ENCODE assay signal across 8 mouse cellular contexts in the genomic region with DNA sequence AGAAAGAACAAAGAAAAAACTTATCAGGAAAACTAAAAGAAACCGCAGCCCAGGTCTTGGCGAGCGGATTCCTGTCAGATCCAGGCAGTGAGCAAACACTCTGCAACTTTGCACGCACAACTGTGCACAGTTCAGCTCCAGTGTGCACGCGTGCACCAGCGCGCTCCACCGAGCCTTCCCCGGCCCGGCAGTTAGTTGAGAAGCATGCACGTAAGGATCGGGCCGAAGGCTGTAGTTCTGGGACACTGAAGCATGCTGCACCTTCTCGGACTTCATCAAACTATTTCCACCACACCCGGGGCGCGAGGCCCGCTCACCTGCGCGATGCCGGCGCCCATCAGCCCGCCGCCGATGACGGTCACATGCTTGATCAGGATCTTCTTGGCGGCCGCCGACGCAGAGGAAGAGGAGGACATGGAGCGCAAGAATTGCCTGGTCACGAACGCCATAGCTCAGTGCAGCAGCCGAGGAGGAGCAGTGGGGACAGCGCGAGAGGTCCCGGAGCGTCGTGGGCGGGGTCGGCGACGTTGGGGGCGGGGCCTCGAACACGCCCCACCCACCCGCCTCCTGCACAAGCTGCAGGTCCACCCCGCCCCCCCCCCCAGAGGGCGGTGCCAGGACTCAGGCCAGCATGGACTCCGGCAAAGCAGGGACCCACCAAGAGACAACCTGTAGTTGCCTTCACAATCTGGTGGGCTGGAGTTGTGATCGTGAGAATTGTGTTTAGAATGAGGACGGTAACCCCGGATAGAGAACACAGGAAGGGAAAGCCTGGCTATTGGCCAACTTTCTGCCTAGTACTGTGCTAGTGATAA. TPM values are rescaled to one million over a fixed set of nuclear protein-coding genes. Genes with fewer than 3 reads are reported as not detected.
DNase-seq lines count a peak whose midpoint lies in the region; ATAC-seq and TF ChIP-seq lines count a peak whose summit lies in the region.

A gene (minus strand): TSS at position 543 of the 815 bp plus-strand sequence.

- H3K4me1 ChIP-seq in G1E (ENCODE audit: insufficient read depth, low read depth, low read length), result peaks cover 40% of the 10 kb centered on the region
- no peaks in the 10 kb centered on the region for H3K4me1 ChIP-seq in forebrain, postnatal 0 days (ENCODE audit: insufficient read depth)
- H3K4me1 ChIP-seq in lung, embryonic 15.5 days, result peaks cover 27% of the 10 kb centered on the region

- H3K4me3 ChIP-seq in G1E (ENCODE audit: low read depth, low read length), result peak within 1 kb of the TSS; percentile 91
- peak within 1 kb of the TSS; percentile 72 for H3K4me3 ChIP-seq in forebrain, postnatal 0 days (ENCODE audit: low read depth, low read length)
- peak within 1 kb of the TSS; percentile 90 for H3K4me3 ChIP-seq in lung, embryonic 15.5 days

- ATAC-seq in G1E (ENCODE audit: extremely low read depth, insufficient number of reproducible peaks, low FRiP score, poor library complexity, severe bottlenecking), result peak; percentile 63
- peak; percentile 91 for ATAC-seq in forebrain, postnatal 0 days
- peak; percentile 92 for ATAC-seq in lung, embryonic 15.5 days (ENCODE audit: borderline replicate concordance, extremely low read depth, low FRiP score, low TSS enrichment)

- no peaks in the 10 kb centered on the region for H3K9me3 ChIP-seq in G1E (replicated peaks)
- H3K9me3 ChIP-seq in forebrain, postnatal 0 days (ENCODE audit: low read length), result no peaks in the 10 kb centered on the region
- no peaks in the 10 kb centered on the region for H3K9me3 ChIP-seq in lung, embryonic 15.5 days

- H3K9ac ChIP-seq in forebrain, postnatal 0 days, result peak within 1 kb of the TSS; percentile 58
- peak within 1 kb of the TSS; percentile 75 for H3K9ac ChIP-seq in lung, embryonic 15.5 days

- no peak for TF ChIP-seq CTCF in G1E (IDR thresholded peaks at IDR 0.05; ENCODE audit: low read depth, low read length)
- TF ChIP-seq CTCF in forebrain, postnatal 0 days (IDR thresholded peaks at IDR 0.05; ENCODE audit: low read depth), result no peak

- H3K27me3 ChIP-seq in G1E (ENCODE audit: insufficient read depth, low read length), result no peaks in the 10 kb centered on the region
- H3K27me3 ChIP-seq in forebrain, postnatal 0 days (ENCODE audit: insufficient read depth, low read length), result no peaks in the 10 kb centered on the region
- no peaks in the 10 kb centered on the region for H3K27me3 ChIP-seq in lung, embryonic 15.5 days

- 1% methylated on average over 53 of the region's 54 CpGs for WGBS in forebrain, postnatal 0 days
- WGBS in lung, embryonic 15.5 days, result under 1% methylated on average over 51 of the region's 54 CpGs

- H3K36me3 ChIP-seq in G1E (replicated peaks), result peaks cover 25% of the 10 kb centered on the region
- H3K36me3 ChIP-seq in forebrain, postnatal 0 days (ENCODE audit: insufficient read depth), result no peaks in the 10 kb centered on the region
- no peaks in the 10 kb centered on the region; the same call in 1 of the 2 replicates for H3K36me3 ChIP-seq in lung, embryonic 15.5 days

- peak within 1 kb of the TSS; percentile 85 for H3K4me2 ChIP-seq in forebrain, postnatal 0 days (ENCODE audit: low read depth)
- peak within 1 kb of the TSS; percentile 74 for H3K4me2 ChIP-seq in lung, embryonic 15.5 days

- no peak within 1 kb of the TSS for H3K27ac ChIP-seq in forebrain, postnatal 0 days (ENCODE audit: low read depth, low read length)
- peak within 1 kb of the TSS; percentile 89 for H3K27ac ChIP-seq in lung, embryonic 15.5 days

- DNase-seq in G1E (ENCODE audit: low spot score), result peak; percentile 86
- peak; percentile 67 to 80 for DNase-seq in cerebellum, adult 18-20 months
- DNase-seq in forebrain, postnatal 0 days, result peak; percentile 79
- peak; percentile 90 for DNase-seq in heart, postnatal 4 days
- DNase-seq in layer of hippocampus, adult 8-10 months (ENCODE audit: low spot score in 2 of 2), result peak; percentile 55 to 66
- peak; percentile 81 for DNase-seq in ovary, adult 18-20 months (ENCODE audit: low spot score)
- DNase-seq in thymus, postnatal 0 days (ENCODE audit: low spot score), result peak; percentile 89

RNA-seq across cellular contexts. Expression of the gene that starts here (rescaled TPM):
- total RNA-seq in G1E (2014; fragmentation: Nextera tagmentation), result 69.3 and 79.8 TPM in 2 replicates
- 66.7 and 72.8 TPM in 2 replicates for total RNA-seq in G1E (2017)
- 26.1 and 43.6 TPM in 2 replicates for polyA plus RNA-seq in G1E (2012)
- 14.0 and 21.0 TPM in 2 replicates for total RNA-seq in forebrain, postnatal 0 days (2014; rRNA removed)
- polyA plus RNA-seq in forebrain, postnatal 0 days (2015; fragmentation: Nextera tagmentation; extraction: Ambion mirVana), result 30.3 and 33.0 TPM in 2 replicates
- total RNA-seq in heart, postnatal 4 days (2021), result 100 to 1,000 TPM; 416 to 432 TPM
- 10 to 100 TPM; 19.1 to 28.0 (median 24.6) TPM for total RNA-seq in layer of hippocampus, adult 8-10 months (2022)
- 106 and 108 TPM in 2 replicates for polyA plus RNA-seq in lung, embryonic 15.5 days (2015; fragmentation: Nextera tagmentation; extraction: Ambion mirVana)
- polyA plus RNA-seq in thymus, postnatal 0 days (2015; fragmentation: Nextera tagmentation; extraction: Ambion mirVana), result 89.3 and 94.8 TPM in 2 replicates

Comparison
In these comparisons a context has a peak if more than half of its experiments do, and no peak if none do; other contexts are left out.
1. RNA of the gene that starts here (total RNA-seq): 416 to 432 TPM in heart, postnatal 4 days; 66.7 to 79.8 TPM in G1E, 19.1 to 28.0 TPM in layer of hippocampus, adult 8-10 months and 14.0 to 21.0 TPM in forebrain, postnatal 0 days; every median in the first group is over 4 times any median in the second.
2. Peak in every context shown above with its lines, with median percentiles within 50 percentile points of each other: ATAC-seq, DNase-seq and H3K4me3 ChIP-seq.